Mouse (Mus musculus): ENCODE measurements around the gene Olfr1258. TPM values are rescaled to one million over a fixed set of nuclear protein-coding genes. Genes with fewer than 3 reads are reported as not detected.

Olfr1258 gene
- not detected in 2 replicates for polyA plus RNA-seq (2015; fragmentation: Nextera tagmentation; extraction: Ambion mirVana)

GRCm38 (mm10) chr2:89927009-89927408 is at the start of gene Olfr1258:
Olfr1258 (plus strand) TSS chr2:89927309.

GRCm38 (mm10) chr2:89878137-89878536 is 49.0 kb upstream of the Olfr1258 start, which contains the start of gene Olfr1257:
Olfr1257 (plus strand) TSS chr2:89878437.

GRCm38 (mm10) chr2:89948564-89948963 is 21.5 kb downstream of the Olfr1258 start, which contains the start of gene Olfr1259:
Olfr1259 (minus strand) TSS chr2:89948664.

GRCm38 (mm10) chr2:89974184-89974583 is 47.1 kb downstream of the Olfr1258 start, which contains the start of gene Olfr1260:
Olfr1260 (plus strand) TSS chr2:89974340.

Other genes with a start within 250 kb of the Olfr1258 start
- not detected in 2 replicates for gene Olfr1252, start 202.3 kb upstream of the Olfr1258 start, polyA plus RNA-seq (2015; fragmentation: Nextera tagmentation; extraction: Ambion mirVana)
- gene Olfr1253, start 170.2 kb upstream of the Olfr1258 start, polyA plus RNA-seq (2015; fragmentation: Nextera tagmentation; extraction: Ambion mirVana): not detected in 2 replicates
- gene Olfr1254, start 133.7 kb upstream of the Olfr1258 start, polyA plus RNA-seq (2015; fragmentation: Nextera tagmentation; extraction: Ambion mirVana): not detected in 2 replicates
- not detected in 2 replicates for gene Olfr1255, start 115.3 kb upstream of the Olfr1258 start, polyA plus RNA-seq (2015; fragmentation: Nextera tagmentation; extraction: Ambion mirVana)
- not detected in 2 replicates for gene Olfr1256, start 85.8 kb upstream of the Olfr1258 start, polyA plus RNA-seq (2015; fragmentation: Nextera tagmentation; extraction: Ambion mirVana)
- 0.13 TPM in 1 of 2 replicates, not detected in the other for gene Olfr48, start 79.1 kb upstream of the Olfr1258 start, polyA plus RNA-seq (2015; fragmentation: Nextera tagmentation; extraction: Ambion mirVana)
- not detected in 2 replicates for gene Olfr1257, start 48.9 kb upstream of the Olfr1258 start, polyA plus RNA-seq (2015; fragmentation: Nextera tagmentation; extraction: Ambion mirVana)
- gene Olfr1259, start 21.4 kb downstream of the Olfr1258 start, polyA plus RNA-seq (2015; fragmentation: Nextera tagmentation; extraction: Ambion mirVana): not detected in 2 replicates
- gene Olfr1260, start 47.0 kb downstream of the Olfr1258 start, polyA plus RNA-seq (2015; fragmentation: Nextera tagmentation; extraction: Ambion mirVana): not detected in 2 replicates
- not detected in 2 replicates for gene Olfr1261, start 63.9 kb downstream of the Olfr1258 start, polyA plus RNA-seq (2015; fragmentation: Nextera tagmentation; extraction: Ambion mirVana)
- gene Olfr1262, start 72.8 kb downstream of the Olfr1258 start, polyA plus RNA-seq (2015; fragmentation: Nextera tagmentation; extraction: Ambion mirVana): not detected in 2 replicates
- gene Olfr1263, start 84.8 kb downstream of the Olfr1258 start, polyA plus RNA-seq (2015; fragmentation: Nextera tagmentation; extraction: Ambion mirVana): not detected in 2 replicates
- gene Olfr1264, start 98.3 kb downstream of the Olfr1258 start, polyA plus RNA-seq (2015; fragmentation: Nextera tagmentation; extraction: Ambion mirVana): not detected in 2 replicates
- not detected in 2 replicates for gene Olfr1265, start 108.0 kb downstream of the Olfr1258 start, polyA plus RNA-seq (2015; fragmentation: Nextera tagmentation; extraction: Ambion mirVana)
- not detected in 2 replicates for gene Olfr140, start 136.3 kb downstream of the Olfr1258 start, polyA plus RNA-seq (2015; fragmentation: Nextera tagmentation; extraction: Ambion mirVana)
- gene Olfr1269, start 194.1 kb downstream of the Olfr1258 start, polyA plus RNA-seq (2015; fragmentation: Nextera tagmentation; extraction: Ambion mirVana): not detected in 2 replicates
- gene Olfr32, start 215.0 kb downstream of the Olfr1258 start, polyA plus RNA-seq (2015; fragmentation: Nextera tagmentation; extraction: Ambion mirVana): not detected in 2 replicates
- not detected in 2 replicates for gene Olfr1270, start 225.8 kb downstream of the Olfr1258 start, polyA plus RNA-seq (2015; fragmentation: Nextera tagmentation; extraction: Ambion mirVana)